Mouse (Mus musculus) embryonic stem cell, embryonic (primary cell): Measurements from ENCODE around the gene Tenm4.

Source experiments
- CTCF ChIA-PET, 4 experiments: fragments of 300-600 bp in 2 of 4; fragments of 350-600 bp in 2 of 4; sonication (Branson Sonifier 250); formaldehyde crosslinking; loops; one replicate each; lab custom pipeline; 2022; ENCODE audit warnings: inconsistent platforms in 2 of 4; lab: Charles Lee
- POLR2A ChIA-PET, 4 experiments: fragments of 300-600 bp in 2 of 4; fragments of 350-600 bp in 2 of 4; sonication (Branson Sonifier 250); formaldehyde crosslinking; loops; one replicate each; lab custom pipeline; 2022; ENCODE audit warnings: antibody characterized with exemption in 4 of 4, inconsistent platforms in 1 of 4; lab: Charles Lee

Gene Tenm4

DNA sequence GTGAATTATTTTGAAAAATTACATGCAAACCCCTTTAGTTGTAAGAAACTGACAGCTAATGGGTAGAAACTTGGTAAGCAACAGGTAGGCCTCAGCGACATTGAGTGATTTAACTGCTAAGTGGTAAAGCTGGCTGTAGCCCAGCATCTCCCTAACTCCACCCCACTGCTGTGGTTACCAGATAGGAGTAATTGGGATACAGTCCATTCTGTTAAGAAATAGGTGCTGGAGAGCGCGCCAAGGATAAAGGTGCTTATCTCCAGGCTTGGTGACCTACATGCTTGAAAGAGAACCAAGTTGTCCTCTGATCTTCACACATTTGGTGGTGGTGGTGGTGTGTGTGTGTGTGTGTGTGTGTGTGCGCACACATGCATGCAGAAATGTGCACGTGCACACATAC is 788.1 kb downstream of the Tenm4 start:
- POLR2A ChIA-PET = interaction anchor here in 1 of 4 experiments (3.3 kb wide), 1 partner anchor 8 kb away, joined by 14 read pairs; the partner anchor contains the start of gene Nars2
- CTCF ChIA-PET = interaction anchor here in 1 of 4 experiments (0.6 kb wide), 1 partner anchor 832 kb away, joined by 5 read pairs; no protein-coding TSS in a partner anchor
